Mouse (Mus musculus): ENCODE measurements around the gene Mcts1.

- TF ChIP-seq CTCF (IDR thresholded peaks at IDR 0.05; ENCODE audit: low read depth, low read length) (no peak), TAL1 (conservative IDR thresholded peaks at IDR 0.05; ENCODE audit: low read depth, low read length) (no peak), POLR2AphosphoS5 (IDR thresholded peaks at IDR 0.05; ENCODE audit: insufficient replicate concordance, low read depth, low read length) (no peak), GATA1 (IDR thresholded peaks at IDR 0.05; ENCODE audit: borderline replicate concordance, low read length) (no peak), GATA2 (IDR thresholded peaks at IDR 0.05; ENCODE audit: borderline replicate concordance, low read depth, low read length) (no peak)
Observed at GRCm38 (mm10) chrX:38634801-38635637, 34.6 kb downstream of the Mcts1 start, which contains the start of gene C1galt1c1.
